Mouse (Mus musculus): ENCODE results near the gene Uchl4.

GRCm38 (mm10) chr9:64227736-64228135 is 7.3 kb upstream of the Uchl4 start:
- TF ChIP-seq GATA1 (IDR thresholded peaks at IDR 0.05; ENCODE audit: borderline replicate concordance, low read length) (no peak), FLI1 (IDR thresholded peaks at IDR 0.05; ENCODE audit: low read length) (0 out of 2 replicates have a peak, but pooled peaks have one; percentile 50)

Data from megakaryocyte, embryonic 14.5 days (primary cell).